Mouse (Mus musculus) left cerebral cortex, adult 18-20 months (tissue): ENCODE results near the gene Atp7a. TPM values are rescaled to one million over a fixed set of nuclear protein-coding genes. Genes with fewer than 3 reads are reported as not detected.

Experiments used
- DNase-seq, 2 experiments: peaks; one replicate each; pipeline ENCODE4 v3.0.0; 2021 to 2022; ENCODE audit warnings: low spot score in 2 of 2, mixed read lengths in 1 of 2
- total RNA-seq, 2 experiments: library from RNA; stranded (reverse); gene quantifications; 2 replicates each; pipeline ENCODE4 v1.2.3; 2021

The Atp7a gene
- total RNA-seq, 2 experiments from 2014 or later: 7.2 to 8.3 TPM

DNA sequence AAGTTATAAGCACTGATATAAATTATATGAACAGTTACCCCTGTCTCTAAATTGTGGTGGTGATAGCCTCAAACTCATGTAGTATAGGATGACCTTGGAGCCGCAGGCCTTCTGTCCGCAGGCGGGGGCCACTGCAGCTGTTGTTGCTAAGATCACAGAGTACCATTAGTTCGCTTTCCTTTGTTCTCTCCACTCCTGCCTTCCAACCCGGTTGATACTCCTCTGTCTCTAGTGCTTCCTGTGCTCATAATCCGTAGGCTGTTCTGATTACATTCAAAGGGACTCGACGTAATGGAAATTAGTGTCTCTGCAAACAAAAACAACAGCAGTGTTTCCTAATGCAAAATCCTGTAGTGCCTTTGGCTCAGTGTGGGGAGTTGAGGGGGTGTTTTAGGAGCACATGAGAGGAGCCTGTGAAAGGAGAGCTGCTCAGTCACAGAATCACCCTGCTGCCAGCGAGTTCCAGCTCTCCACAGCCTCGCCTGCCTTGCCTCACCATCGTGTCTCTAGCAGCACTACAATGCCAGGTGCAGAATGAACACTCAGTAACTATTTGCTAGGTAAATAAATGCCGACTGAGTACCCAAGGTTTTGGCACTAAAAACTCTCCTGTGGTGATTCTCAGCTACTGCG lies 53.9 kb downstream of the Atp7a start:
- DNase-seq: peak; percentile 2 to 3

DNA sequence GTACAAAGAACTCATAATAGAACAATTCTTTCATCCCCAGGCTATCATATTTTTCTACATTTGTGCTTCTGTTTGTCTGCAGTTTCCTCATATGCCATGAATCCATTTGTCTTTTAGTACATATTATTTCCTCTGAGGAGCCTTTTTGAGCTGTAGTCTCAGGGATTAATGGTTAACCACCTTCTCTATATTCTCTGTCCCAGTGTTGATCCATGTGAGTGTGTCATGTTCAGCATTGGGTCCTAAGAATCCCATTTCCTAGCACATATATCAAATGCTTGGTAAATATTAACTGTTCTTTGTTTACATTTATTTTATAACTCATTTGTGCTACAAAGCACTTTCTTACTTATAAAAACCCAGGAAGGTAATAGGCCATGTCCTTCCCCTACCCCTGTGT lies 55.4 kb downstream of the Atp7a start:
- no peak for DNase-seq

DNA sequence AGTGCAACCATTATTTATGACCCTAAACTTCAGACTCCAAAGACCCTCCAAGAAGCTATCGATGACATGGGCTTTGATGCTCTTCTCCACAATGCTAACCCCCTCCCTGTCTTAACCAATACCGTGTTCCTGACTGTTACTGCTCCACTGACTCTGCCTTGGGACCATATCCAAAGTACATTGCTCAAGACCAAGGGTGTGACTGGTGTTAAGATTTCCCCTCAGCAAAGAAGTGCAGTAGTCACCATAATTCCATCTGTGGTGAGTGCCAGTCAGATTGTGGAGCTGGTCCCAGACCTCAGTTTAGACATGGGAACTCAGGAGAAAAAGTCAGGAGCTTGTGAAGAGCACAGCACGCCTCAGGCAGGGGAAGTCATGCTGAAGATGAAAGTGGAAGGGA lies 58.1 kb downstream of the Atp7a start:
- DNase-seq: no peak

GRCm38 (mm10) chrX:106085564-106085963 lies 58.5 kb downstream of the Atp7a start:
- no peak for DNase-seq

DNA sequence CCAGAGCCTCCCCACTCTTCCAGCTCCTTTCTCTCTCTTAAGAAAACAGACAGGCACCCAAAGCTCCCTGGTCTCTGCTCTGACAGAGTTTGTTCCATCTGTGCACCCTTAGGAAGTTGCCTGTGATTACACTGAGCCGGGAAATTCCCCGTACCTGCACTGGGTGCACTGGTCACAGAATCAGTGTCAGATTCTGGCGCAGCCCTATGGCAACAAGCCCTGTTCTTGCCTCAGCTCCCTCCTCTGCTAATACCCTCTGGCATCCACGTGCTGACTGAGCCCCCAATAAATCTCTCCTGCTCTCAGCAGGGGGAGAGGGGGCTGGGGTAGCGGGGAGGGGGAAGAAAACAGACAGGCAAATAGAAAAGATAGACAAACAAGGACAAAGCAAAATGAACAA lies 65.9 kb downstream of the Atp7a start:
- no peak for DNase-seq

- DNase-seq: peak; percentile 5 to 10
These were observed 78.4 kb downstream of the Atp7a start for GRCm38 (mm10) chrX:106105464-106105863.

- no peak for DNase-seq
These were observed 86.8 kb downstream of the Atp7a start for GRCm38 (mm10) chrX:106113881-106114280.

DNA sequence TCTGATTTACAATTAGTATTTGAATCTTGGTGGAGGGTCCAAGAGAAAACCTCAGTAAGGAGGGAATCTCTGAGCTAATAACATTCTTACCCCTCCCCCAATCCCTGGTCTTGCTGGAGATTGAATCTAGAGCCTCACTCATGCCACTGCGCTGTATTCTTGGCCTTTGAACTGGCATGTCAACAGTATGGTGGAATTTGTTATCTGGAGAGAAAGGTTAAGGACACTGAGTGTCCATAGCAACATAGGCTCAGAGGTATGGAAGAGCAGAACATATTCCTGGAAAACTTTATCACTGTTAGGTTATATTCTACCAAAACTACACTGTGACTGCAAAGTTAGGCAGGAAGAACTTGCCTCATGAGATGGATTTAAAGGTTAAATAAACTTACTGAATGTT lies 87.6 kb downstream of the Atp7a start:
- DNase-seq: no peak

DNA sequence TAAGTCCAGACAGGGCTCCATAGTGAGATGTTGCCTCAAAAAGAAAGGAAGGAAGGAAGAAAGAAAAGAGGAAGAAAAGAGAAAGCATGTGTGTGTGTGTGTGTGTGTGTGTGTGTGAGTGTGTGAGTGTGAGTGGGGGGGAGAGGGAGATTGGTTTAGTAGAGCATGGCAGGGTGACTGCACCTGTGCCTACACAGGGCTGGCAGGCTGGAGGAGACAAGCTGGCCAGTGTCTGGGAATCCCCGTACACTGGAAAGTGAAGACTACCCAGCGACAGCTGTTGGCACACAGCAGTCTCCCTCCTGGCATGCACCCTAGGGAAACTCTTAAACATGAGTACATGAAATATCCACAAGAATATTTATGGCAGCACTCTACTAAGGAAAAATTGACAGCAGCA lies 95.7 kb downstream of the Atp7a start:
- DNase-seq: no peak

DNA sequence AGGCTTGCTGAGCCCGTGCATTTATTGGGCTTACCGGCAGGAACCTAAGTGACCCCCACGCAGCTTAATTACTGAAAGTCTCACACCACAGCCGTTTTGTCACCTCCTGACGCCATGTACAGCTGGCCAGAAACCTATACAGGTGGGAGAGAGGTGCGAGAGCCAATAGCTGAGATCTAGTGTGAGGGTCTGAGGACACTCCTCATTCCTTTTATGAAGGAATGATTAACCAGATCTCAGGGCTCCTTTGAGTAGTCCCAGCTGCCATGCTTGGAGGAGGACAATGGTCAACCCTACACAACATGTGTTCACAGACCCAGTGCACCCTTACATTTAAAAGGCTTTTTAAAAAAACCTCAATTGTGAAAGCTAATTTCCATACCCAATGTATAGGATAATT lies 101.2 kb downstream of the Atp7a start:
- no peak for DNase-seq

DNA sequence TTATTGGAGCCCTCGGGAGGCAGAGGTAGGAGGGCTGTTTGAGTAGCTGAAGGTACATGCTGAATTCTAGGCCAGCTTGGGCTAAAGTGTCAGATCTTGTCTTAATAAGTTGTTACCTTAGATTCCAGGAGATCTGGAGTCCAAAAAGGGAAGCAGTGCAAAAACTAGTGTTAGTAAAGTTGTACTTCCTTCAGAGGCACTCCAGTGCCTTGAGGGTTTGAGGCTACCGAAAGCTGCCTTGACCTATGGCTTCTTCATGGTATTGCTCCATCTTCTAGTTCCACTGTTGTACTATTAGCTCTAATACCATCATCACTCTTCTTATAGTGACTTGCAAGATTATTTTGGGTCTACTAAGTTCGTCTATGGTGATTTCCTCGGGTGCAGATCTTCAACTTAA lies 102.8 kb downstream of the Atp7a start:
- DNase-seq: no peak

- no peak for DNase-seq
These were observed 107.8 kb downstream of the Atp7a start for GRCm38 (mm10) chrX:106134916-106135315.

DNA sequence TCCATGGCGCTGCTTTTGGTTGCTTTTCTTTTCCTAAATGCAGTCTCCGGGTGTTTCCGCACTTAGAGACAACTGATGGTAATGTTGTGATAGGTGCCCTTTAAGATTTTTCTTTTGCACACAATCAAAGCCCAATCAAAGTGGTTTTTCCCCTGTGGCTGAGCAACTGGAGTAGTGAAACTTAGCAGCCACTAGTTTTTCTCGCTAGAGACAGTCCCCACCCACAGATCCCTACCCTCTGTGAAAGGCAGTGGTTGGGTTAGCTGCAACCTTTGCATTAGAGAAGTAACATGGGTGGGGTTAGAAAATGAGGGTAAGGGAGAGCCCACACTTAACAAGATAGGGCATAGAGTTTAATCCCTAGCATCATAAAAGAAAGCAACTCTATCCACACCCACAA lies 108.4 kb downstream of the Atp7a start:
- no peak for DNase-seq

DNA sequence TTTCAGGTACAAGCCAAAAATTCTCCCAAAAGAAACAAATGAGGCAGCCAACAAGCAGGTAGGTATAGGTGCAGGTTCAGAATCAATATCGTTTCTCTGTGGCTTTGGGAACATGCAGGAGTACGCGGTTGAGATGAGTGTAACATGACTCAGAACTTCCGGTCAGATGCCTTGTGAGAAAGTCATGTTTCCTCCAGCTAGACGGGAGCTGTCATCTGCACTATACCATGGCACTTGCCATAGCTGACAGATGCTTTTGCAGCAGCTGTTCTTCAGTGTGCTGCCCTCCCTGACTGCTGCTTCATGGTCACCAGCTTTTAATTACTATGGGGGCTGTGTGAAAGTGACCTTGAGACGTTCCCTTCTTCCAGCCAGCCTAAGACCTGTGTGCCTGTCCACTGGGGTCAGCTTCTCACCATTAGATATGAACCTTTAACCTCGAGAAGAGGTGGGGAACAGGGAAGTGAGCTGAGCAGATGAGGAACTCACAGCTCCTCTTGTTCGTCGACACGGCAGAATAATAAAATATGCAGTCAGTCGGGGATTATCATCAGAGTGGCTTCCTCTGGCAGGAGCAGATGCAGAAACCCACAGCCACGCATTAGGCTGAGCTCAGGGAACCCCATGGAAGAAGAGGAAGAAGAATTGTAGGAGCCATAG lies 109.0 kb downstream of the Atp7a start:
- no peak for DNase-seq

DNA sequence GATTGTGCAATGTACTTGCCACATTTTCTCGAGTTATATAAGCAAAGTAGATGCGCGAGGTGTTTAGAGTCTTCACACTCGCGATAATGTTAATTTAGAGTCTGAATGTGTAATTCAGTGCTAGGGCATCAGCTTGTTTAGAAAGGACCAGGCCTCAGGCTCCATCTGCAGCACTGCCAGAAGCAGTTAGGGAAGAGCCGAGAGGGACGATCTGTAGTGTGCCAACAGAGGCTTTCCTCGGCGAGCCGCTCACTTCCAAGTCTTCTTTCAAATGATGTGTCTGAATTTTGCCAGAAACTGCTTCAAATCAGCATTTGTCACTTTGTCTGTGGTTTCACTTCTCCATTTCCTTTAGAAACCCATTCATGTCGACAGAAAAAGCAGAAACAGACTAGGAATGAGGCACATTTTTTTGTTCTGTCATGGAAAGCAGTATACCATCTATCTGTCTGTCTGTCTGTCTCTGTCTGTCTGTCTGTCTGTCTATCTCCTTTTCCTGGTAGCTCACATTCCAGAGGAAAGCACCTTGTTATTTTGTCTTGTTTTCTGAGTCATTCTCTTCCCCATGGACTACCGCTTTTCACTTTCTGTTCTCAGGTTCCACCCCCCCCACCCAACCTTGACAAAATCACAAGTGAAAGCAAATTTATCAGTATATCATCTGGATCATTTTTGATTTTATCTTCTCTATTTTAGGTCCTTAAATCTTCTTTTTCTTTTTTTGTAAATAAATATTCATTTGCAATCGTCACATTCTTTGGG lies 112.4 kb downstream of the Atp7a start:
- no peak for DNase-seq

GRCm38 (mm10) chrX:106142936-106143335 lies 115.9 kb downstream of the Atp7a start, which contains the start of gene Tlr13:
Gene Tlr13 (plus strand): TSS chrX:106143204.
- no peak for DNase-seq

GRCm38 (mm10) chrX:106148185-106148584 lies 121.1 kb downstream of the Atp7a start:
- DNase-seq: no peak

DNA sequence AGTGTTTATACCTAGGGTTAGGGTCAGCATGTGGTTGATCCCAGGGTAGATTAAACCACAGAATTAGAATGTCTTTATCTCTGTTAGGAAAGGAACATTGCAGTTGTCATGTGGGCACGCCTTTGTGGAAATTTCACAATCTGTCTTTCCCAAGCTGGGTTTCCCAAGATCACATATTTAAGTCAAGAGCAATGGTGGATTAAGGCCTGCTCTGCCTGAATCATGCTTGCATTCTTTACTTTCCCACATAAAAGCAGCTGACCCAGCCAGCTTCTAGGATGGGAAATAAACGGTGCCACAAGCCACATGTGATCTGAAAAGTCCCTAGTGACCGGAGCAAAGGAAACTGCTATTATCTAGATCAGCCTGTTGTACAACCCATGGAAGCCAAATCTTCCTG lies 122.4 kb downstream of the Atp7a start:
- DNase-seq: no peak

DNA sequence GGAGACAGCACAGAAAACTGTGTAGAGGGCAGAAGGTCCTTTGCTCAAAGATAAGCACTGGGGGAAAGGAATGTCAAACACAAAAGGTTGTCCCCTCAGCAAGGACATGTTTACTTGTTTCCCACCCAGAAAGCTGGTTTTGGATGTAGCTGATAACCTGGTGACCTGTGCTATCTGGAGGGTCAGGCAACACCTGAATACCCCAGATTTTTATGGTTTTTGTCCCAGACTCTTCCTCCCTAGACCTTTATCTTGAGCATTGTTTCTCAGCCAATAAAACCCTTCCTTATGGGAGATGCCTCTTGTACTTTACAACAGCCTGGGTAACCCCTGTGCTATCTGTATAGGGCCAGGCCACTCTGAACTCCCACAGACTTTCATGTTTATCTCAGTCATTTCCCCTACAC lies 127.1 kb downstream of the Atp7a start:
- DNase-seq: no peak

GRCm38 (mm10) chrX:106155892-106156291 lies 128.8 kb downstream of the Atp7a start:
- DNase-seq: no peak

- no peak for DNase-seq
These were observed 136.9 kb downstream of the Atp7a start for GRCm38 (mm10) chrX:106163995-106164394.

DNA sequence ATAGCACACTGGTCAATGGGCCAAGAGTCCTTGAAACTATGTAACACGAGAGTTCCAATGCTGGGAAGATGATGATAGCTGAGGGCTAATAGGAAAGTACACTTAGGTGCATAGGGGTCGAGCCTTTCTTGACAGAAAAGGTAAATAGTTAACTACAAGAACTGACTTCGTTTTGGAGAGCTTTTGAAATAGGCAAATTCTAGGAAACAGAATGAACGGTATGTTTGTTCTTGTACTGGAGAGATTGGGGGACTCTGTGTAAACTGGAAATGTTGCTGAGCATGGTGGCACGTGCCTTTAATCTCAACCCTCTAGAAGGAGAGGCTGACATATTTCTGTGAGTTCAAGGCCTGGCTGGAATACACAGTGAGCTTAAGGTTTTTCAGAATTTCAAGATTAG lies 137.5 kb downstream of the Atp7a start:
- DNase-seq: no peak
